Mouse (Mus musculus) limb, embryonic 10.5 days (tissue): ENCODE data around the gene Gm21985. TPM values are rescaled to one million over a fixed set of nuclear protein-coding genes. Genes with fewer than 3 reads are reported as not detected.
"Not testable (repeated sequence)": the region's sequence is repeated elsewhere in the genome, so short reads cannot be mapped to it uniquely, and the experiment has no call there.

Experiments
- DNase-seq: peaks from one replicate; pipeline ENCODE4 v3.0.0-alpha.2; 2017; ENCODE audit warnings: low spot score
- H3K27ac ChIP-seq: fragments of 300-500 bp; sonication (generic); 2 replicates; pipeline ENCODE4 v1.5.1; 2016; ENCODE audit warnings: mild to moderate bottlenecking
- H3K27me3 ChIP-seq: fragments of 300-500 bp; sonication (generic); 2 replicates; pipeline ENCODE4 v1.6.1; 2016; ENCODE audit warnings: low read depth, mild to moderate bottlenecking; ENCODE audit not compliant: poor library complexity, severe bottlenecking
- H3K36me3 ChIP-seq: fragments of 300-500 bp; sonication (generic); 2 replicates; pipeline ENCODE4 v1.6.1; 2016; ENCODE audit warnings: mild to moderate bottlenecking, moderate library complexity
- H3K4me1 ChIP-seq: fragments of 300-500 bp; sonication (generic); 2 replicates; pipeline ENCODE4 v1.6.1; 2016
- H3K4me3 ChIP-seq: fragments of 300-500 bp; sonication (generic); 2 replicates; pipeline ENCODE4 v1.5.1; 2016; ENCODE audit warnings: mild to moderate bottlenecking, moderate library complexity
- H3K9me3 ChIP-seq: fragments of 300-500 bp; sonication (generic); replicated peaks from 2 replicates; pipeline ENCODE4 v1.6.1; 2016; ENCODE audit warnings: mild to moderate bottlenecking
- WGBS: fragments of 180-500 bp; shearing (Covaris S2); methylation state at CpG from one replicate; pipeline ENCODE4 v1.1.7; 2016; 5-methylcytosine and 5-hydroxymethylcytosine counted together
- polyA plus RNA-seq: library from polyadenylated mRNA; unstranded; fragments of >200 nt; fragmentation: Nextera tagmentation; extraction: Ambion mirVana; gene quantifications from 2 replicates; pipeline ENCODE4 v1.2.1, GENCODE M21; 2016

Gm21985 gene
- polyA plus RNA-seq, 1 experiment from 2014 or later, result not detected

DNA sequence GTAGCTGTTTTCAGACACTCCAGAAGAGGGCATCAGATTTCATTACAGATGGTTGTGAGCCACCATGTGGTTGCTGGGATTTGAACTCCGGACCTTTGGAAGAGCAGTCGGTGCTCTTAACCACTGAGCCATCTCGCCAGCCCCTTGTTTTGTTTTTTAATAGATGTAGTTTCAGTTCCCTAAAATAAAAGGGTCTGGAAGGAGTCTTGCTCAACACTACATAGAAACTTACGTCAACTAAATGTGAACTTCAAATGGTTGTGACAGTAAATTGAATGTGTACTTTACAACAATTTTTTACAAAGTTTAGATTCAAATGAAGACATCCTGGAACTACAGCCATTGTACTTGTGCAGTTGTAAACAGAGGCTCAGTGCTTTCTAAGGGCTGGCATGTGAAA, 181.9 kb downstream of the Gm21985 start:
- H3K9me3 ChIP-seq, DNase-seq, H3K36me3 ChIP-seq, H3K27me3 ChIP-seq, H3K4me1 ChIP-seq, H3K4me3 ChIP-seq, H3K27ac ChIP-seq: not testable (repeated sequence)
- 68% methylated on average over 4 of the region's 4 CpGs for WGBS

- no peaks in the 10 kb centered on the region for H3K36me3 ChIP-seq
- H3K27me3 ChIP-seq, result no peaks in the 10 kb centered on the region
- no peak for DNase-seq
- H3K4me1 ChIP-seq, result no peaks in the 10 kb centered on the region
- no peak overlapping the region for H3K4me3 ChIP-seq
- H3K27ac ChIP-seq, result no peak overlapping the region
- H3K9me3 ChIP-seq, result no peaks in the 10 kb centered on the region
Measured at GRCm38 (mm10) chr2:112448510-112449059, 182.5 kb downstream of the Gm21985 start.

GRCm38 (mm10) chr2:112449597-112450296, 183.6 kb downstream of the Gm21985 start:
- 44% methylated on average over 4 of the region's 4 CpGs for WGBS
- Histone ChIP-seq H3K4me1 (peaks cover 4% of the 10 kb centered on the region; the same call in 1 of the 2 replicates), H3K27me3 (no peaks in the 10 kb centered on the region), H3K36me3 (no peaks in the 10 kb centered on the region), H3K27ac (no peak overlapping the region), H3K4me3 (no peak overlapping the region), H3K9me3 (no peaks in the 10 kb centered on the region)
- DNase-seq, result no peak

DNA sequence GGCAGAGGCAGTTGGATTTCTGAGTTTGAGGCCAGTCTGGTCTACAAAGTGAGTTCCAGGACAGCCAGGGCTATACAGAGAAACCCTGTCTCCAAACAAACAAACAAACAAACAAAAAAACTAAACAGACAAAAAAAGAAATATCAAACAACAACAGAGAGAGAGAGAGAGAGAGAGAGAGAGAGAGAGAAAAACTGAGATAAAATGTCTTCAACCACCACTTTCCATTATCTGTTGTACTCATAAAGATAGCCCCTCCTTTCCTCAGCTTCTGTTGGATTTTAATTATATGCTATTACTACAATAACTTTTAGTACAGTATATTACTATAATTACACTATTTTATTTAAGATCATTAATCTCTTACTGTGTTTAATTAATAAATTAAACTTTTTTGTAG, 186.4 kb downstream of the Gm21985 start:
- H3K27me3 ChIP-seq, DNase-seq, H3K9me3 ChIP-seq, H3K4me3 ChIP-seq, H3K36me3 ChIP-seq, H3K27ac ChIP-seq: not testable (repeated sequence)
- H3K4me1 ChIP-seq, result peaks cover 13% of the 10 kb centered on the region

DNA sequence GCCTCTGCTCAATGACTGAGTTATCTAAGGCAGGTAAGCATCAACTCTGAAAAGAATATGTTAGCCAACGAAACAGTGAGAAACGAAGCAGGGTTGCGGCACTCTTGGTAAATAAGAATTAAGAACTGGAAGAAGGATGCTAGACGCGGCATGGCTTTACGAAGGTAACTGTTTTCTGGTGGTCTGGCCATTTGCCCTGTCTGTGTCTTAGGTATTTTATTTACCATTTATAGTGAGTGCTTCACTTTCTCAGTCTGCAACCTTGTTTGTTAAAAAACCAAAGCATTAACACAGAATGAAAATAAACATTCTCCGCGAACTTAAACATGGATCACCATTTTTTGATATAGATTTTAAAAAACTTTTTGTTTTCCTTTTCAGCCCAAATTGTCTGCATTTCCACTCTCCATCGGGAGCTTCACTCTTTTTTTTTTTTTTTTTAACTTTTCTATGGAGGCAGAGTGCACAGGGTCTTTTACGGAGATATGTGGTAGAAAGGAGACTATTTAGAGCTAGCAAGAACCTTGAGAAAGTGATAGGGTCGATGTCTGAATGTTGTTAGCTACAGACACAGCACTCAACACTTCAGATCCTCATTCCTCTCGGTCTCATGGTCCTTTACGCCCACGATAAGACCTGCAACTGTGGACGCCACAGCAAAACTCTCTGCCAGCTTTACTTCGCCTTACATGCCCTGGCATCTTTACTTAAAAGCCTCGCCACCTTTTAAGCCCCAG, 188.2 kb downstream of the Gm21985 start:
- 33% methylated on average over 17 of the region's 17 CpGs for WGBS
- H3K4me1 ChIP-seq, result peaks cover 13% of the 10 kb centered on the region
- H3K36me3 ChIP-seq, result peaks cover 4% of the 10 kb centered on the region
- DNase-seq, result no peak
- H3K27me3 ChIP-seq, result no peaks in the 10 kb centered on the region
- peak overlapping the region; percentile 90 for H3K27ac ChIP-seq
- H3K9me3 ChIP-seq, result no peaks in the 10 kb centered on the region
- peak overlapping the region; percentile 97 for H3K4me3 ChIP-seq

DNA sequence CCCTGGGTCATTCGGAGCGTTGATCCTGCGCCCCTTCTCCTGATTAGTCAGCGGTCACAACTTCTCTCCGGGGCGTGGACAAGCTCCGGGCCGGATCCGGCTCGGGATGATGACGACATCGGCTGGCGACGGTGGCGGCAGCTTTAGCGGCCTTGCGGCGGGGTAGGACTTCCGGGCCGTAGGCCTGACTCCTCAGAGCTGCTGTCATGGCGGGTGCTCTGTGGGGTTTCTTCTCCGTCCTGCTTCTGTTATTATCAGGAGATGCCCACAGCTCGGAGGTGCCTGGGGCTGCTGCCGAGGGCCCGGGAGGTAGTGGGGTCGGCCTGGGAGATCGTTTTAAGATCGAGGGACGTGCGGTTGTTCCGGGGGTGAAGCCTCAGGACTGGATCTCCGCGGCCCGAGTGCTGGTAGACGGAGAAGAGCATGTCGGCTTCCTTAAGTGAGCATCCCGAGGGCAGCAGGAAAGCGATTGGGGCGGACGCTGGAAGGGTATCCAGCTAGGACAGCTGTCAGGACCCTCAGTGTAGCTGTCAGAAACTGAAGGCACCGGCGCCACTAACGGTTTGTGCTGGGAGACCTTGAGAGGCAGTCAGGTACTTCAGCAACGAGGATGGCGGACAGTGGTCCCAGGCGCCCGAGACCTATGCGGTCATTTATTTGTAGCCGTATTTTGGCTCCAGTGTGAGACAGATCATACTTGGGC, 188.9 kb downstream of the Gm21985 start, which contains the start of gene Emc7:
TSS of gene Emc7 (plus strand) at position 136 of the 703 bp plus-strand sequence.
- DNase-seq, result peak; percentile 97
- under 1% methylated on average over 49 of the region's 49 CpGs for WGBS
- H3K27me3 ChIP-seq, result no peaks in the 10 kb centered on the region
- peak within 1 kb of the TSS; percentile 97 for H3K4me3 ChIP-seq
- H3K9me3 ChIP-seq, result no peaks in the 10 kb centered on the region
- H3K4me1 ChIP-seq, result peaks cover 13% of the 10 kb centered on the region
- peak within 1 kb of the TSS; percentile 90 for H3K27ac ChIP-seq
- peaks cover 12% of the 10 kb centered on the region for H3K36me3 ChIP-seq

Other genes with a start within 250 kb of the Gm21985 start
- gene Olfr1311, start 241.9 kb upstream of the Gm21985 start, polyA plus RNA-seq, result not detected in 2 replicates
- not detected in 2 replicates for gene Olfr1312, start 216.1 kb upstream of the Gm21985 start, polyA plus RNA-seq
- not detected in 2 replicates for gene Olfr1313, start 188.5 kb upstream of the Gm21985 start, polyA plus RNA-seq
- not detected in 2 replicates for gene Olfr1314, start 169.5 kb upstream of the Gm21985 start, polyA plus RNA-seq
- gene Olfr1315-ps1, start 150.9 kb upstream of the Gm21985 start, polyA plus RNA-seq, result not detected in 2 replicates
- not detected in 2 replicates for gene Olfr1316, start 131.3 kb upstream of the Gm21985 start, polyA plus RNA-seq
- not detected in 2 replicates for gene Olfr1317, start 126.0 kb upstream of the Gm21985 start, polyA plus RNA-seq
- not detected in 2 replicates for gene Olfr1318, start 112.1 kb upstream of the Gm21985 start, polyA plus RNA-seq
- 15.0 and 18.0 TPM in 2 replicates for gene Lpcat4, start 26.8 kb upstream of the Gm21985 start, polyA plus RNA-seq
- 0.04 and 0.10 TPM in 2 replicates for gene Nutm1, start 7.0 kb upstream of the Gm21985 start, polyA plus RNA-seq
- 188 and 253 TPM in 2 replicates for gene Nop10, start 4.4 kb upstream of the Gm21985 start, polyA plus RNA-seq
- 5.0 and 7.4 TPM in 2 replicates for gene Slc12a6, start 489 bp upstream of the Gm21985 start, polyA plus RNA-seq
- 117 and 127 TPM in 2 replicates for gene Emc4, start 101.7 kb downstream of the Gm21985 start, polyA plus RNA-seq
- 37.5 and 44.4 TPM in 2 replicates for gene Katnbl1, start 112.9 kb downstream of the Gm21985 start, polyA plus RNA-seq
- 10.2 and 10.9 TPM in 2 replicates for gene Emc7, start 188.7 kb downstream of the Gm21985 start, polyA plus RNA-seq
- gene Chrm5, start 214.5 kb downstream of the Gm21985 start, polyA plus RNA-seq, result not detected in 2 replicates
- 10.0 and 11.6 TPM in 2 replicates for gene Aven, start 226.7 kb downstream of the Gm21985 start, polyA plus RNA-seq